Mouse (Mus musculus) liver, embryonic 11.5 days (tissue): ENCODE data around the gene Zfp212. TPM values are rescaled to one million over a fixed set of nuclear protein-coding genes. Genes with fewer than 3 reads are reported as not detected.

Experiments
- ATAC-seq: fragments of 200-750 bp; cut with Nextera tagmentation; replicated peaks from 2 replicates; pipeline ENCODE4 v1.8.0; 2017; ENCODE audit warnings: moderate number of reproducible peaks, mild to moderate bottlenecking, moderate TSS enrichment, moderate library complexity; ENCODE audit not compliant: low FRiP score
- DNase-seq: peaks from one replicate; pipeline ENCODE4 v3.0.0-alpha.2; 2017; ENCODE audit warnings: low spot score
- H3K27ac ChIP-seq: fragments of 300-500 bp; sonication (generic); 2 replicates; pipeline ENCODE4 v1.5.1; 2014; ENCODE audit warnings: mild to moderate bottlenecking, low read depth, low read length, control low read depth
- H3K27me3 ChIP-seq: fragments of 300-500 bp; sonication (generic); replicated peaks from 2 replicates; pipeline ENCODE4 v1.6.1; 2014; ENCODE audit warnings: low read length, mixed read lengths; ENCODE audit not compliant: control insufficient read depth, insufficient read depth
- H3K36me3 ChIP-seq: fragments of 300-500 bp; sonication (generic); 2 replicates; pipeline ENCODE4 v1.6.1; 2014; ENCODE audit warnings: mild to moderate bottlenecking, low read length, moderate library complexity, mixed read lengths; ENCODE audit not compliant: control insufficient read depth, insufficient read depth
- H3K4me1 ChIP-seq: fragments of 300-500 bp; sonication (generic); replicated peaks from 2 replicates; pipeline ENCODE4 v1.6.1; 2014; ENCODE audit warnings: low read length, mixed read lengths; ENCODE audit not compliant: control insufficient read depth, insufficient read depth
- H3K4me2 ChIP-seq: fragments of 300-500 bp; sonication (generic); 2 replicates; pipeline ENCODE4 v1.6.1; 2014; ENCODE audit warnings: mild to moderate bottlenecking, control low read depth, moderate library complexity
- H3K4me3 ChIP-seq: fragments of 300-500 bp; sonication (generic); 2 replicates; pipeline ENCODE4 v1.5.1; 2014; ENCODE audit warnings: low read depth, low read length, control low read depth
- H3K9ac ChIP-seq: fragments of 300-500 bp; sonication (generic); 2 replicates; pipeline ENCODE4 v1.6.1; 2014; ENCODE audit warnings: low read depth, low read length, control low read depth
- H3K9me3 ChIP-seq: fragments of 300-500 bp; sonication (generic); 2 replicates; pipeline ENCODE4 v1.6.1; 2016; ENCODE audit warnings: low read length, inconsistent platforms, mixed read lengths; ENCODE audit not compliant: control insufficient read depth
- WGBS: fragments of 180-500 bp; shearing (Covaris S2); extraction: QIAGEN DNeasy Blood & Tissue Kit; methylation state at CpG from one replicate; pipeline ENCODE4 v1.1.7; 2014; 5-methylcytosine and 5-hydroxymethylcytosine counted together
- polyA plus RNA-seq: library from polyadenylated mRNA; unstranded; fragments of >200 nt; fragmentation: Nextera tagmentation; extraction: Ambion mirVana; gene quantifications from 2 replicates; pipeline ENCODE4 v1.2.1, GENCODE M21; 2014

Gene Zfp212
- polyA plus RNA-seq, 1 experiment from 2014 or later, result 9.5 TPM

- WGBS, result 78% methylated on average over 8 of the region's 8 CpGs
These were observed 31.4 kb upstream of the Zfp212 start for GRCm38 (mm10) chr6:47888812-47889383.

GRCm38 (mm10) chr6:47899416-47899815, 20.9 kb upstream of the Zfp212 start:
- H3K9me3 ChIP-seq, result no peaks in the 10 kb centered on the region
- H3K36me3 ChIP-seq, result peaks cover 17% of the 10 kb centered on the region
- WGBS, result 87% methylated on average over 6 of the region's 6 CpGs
- no peak for ATAC-seq
- H3K4me2 ChIP-seq, result no peak overlapping the region
- no peaks in the 10 kb centered on the region for H3K27me3 ChIP-seq
- no peaks in the 10 kb centered on the region for H3K4me1 ChIP-seq
- DNase-seq, result no peak
- no peak overlapping the region for H3K4me3 ChIP-seq
- no peak overlapping the region for H3K27ac ChIP-seq
- H3K9ac ChIP-seq, result no peak overlapping the region

More at GRCm38 (mm10) chr6:47888812-47889383, 31.4 kb upstream of the Zfp212 start:
- Histone ChIP-seq H3K9ac (no peak overlapping the region), H3K36me3 (peaks cover 33% of the 10 kb centered on the region), H3K9me3 (no peaks in the 10 kb centered on the region), H3K27ac (no peak overlapping the region), H3K4me2 (no peak overlapping the region), H3K4me1 (no peaks in the 10 kb centered on the region), H3K27me3 (no peaks in the 10 kb centered on the region), H3K4me3 (no peak overlapping the region)
- DNase-seq (no peak), ATAC-seq (no peak)

- Histone ChIP-seq H3K27ac (no peak overlapping the region), H3K4me3 (no peak overlapping the region), H3K36me3 (peaks cover 39% of the 10 kb centered on the region), H3K9me3 (no peaks in the 10 kb centered on the region), H3K9ac (no peak overlapping the region), H3K27me3 (no peaks in the 10 kb centered on the region), H3K4me1 (no peaks in the 10 kb centered on the region), H3K4me2 (no peak overlapping the region)
- no peak for DNase-seq
- ATAC-seq, result no peak
- 82% methylated on average over 4 of the region's 4 CpGs for WGBS
These were observed 16.7 kb upstream of the Zfp212 start for GRCm38 (mm10) chr6:47903587-47903986.

- Histone ChIP-seq H3K9me3 (no peaks in the 10 kb centered on the region), H3K9ac (no peak overlapping the region), H3K4me3 (no peak overlapping the region), H3K4me1 (no peaks in the 10 kb centered on the region), H3K27ac (no peak overlapping the region), H3K27me3 (no peaks in the 10 kb centered on the region), H3K4me2 (no peak overlapping the region), H3K36me3 (peaks cover 36% of the 10 kb centered on the region)
- ATAC-seq, result no peak
- WGBS, result 57% methylated on average over 19 of the region's 19 CpGs
- DNase-seq, result no peak
These were observed 15.9 kb upstream of the Zfp212 start for GRCm38 (mm10) chr6:47904361-47904760.

GRCm38 (mm10) chr6:47904917-47905695, 15.2 kb upstream of the Zfp212 start:
- H3K27ac ChIP-seq, result no peak overlapping the region
- no peaks in the 10 kb centered on the region for H3K27me3 ChIP-seq
- H3K4me2 ChIP-seq, result no peak overlapping the region
- ATAC-seq (no peak), DNase-seq (no peak)
- no peaks in the 10 kb centered on the region for H3K9me3 ChIP-seq
- H3K36me3 ChIP-seq, result peaks cover 36% of the 10 kb centered on the region
- no peak overlapping the region for H3K4me3 ChIP-seq
- H3K4me1 ChIP-seq, result no peaks in the 10 kb centered on the region
- no peak overlapping the region for H3K9ac ChIP-seq
- 75% methylated on average over 44 of the region's 44 CpGs for WGBS

GRCm38 (mm10) chr6:47906326-47906725, 13.9 kb upstream of the Zfp212 start:
- H3K36me3 ChIP-seq, result peaks cover 34% of the 10 kb centered on the region
- no peak for ATAC-seq

GRCm38 (mm10) chr6:47909007-47909406, 11.3 kb upstream of the Zfp212 start:
- no peak for DNase-seq
- no peak overlapping the region for H3K9ac ChIP-seq
- H3K4me2 ChIP-seq, result no peak overlapping the region
- no peak overlapping the region for H3K4me3 ChIP-seq
- H3K27ac ChIP-seq, result no peak overlapping the region
- H3K36me3 ChIP-seq, result peaks cover 27% of the 10 kb centered on the region
- no peaks in the 10 kb centered on the region for H3K27me3 ChIP-seq
- H3K9me3 ChIP-seq, result no peaks in the 10 kb centered on the region
- H3K4me1 ChIP-seq, result no peaks in the 10 kb centered on the region
- ATAC-seq, result no peak
- 79% methylated on average over 1 of the region's 1 CpGs for WGBS

More at GRCm38 (mm10) chr6:47906326-47906725, 13.9 kb upstream of the Zfp212 start:
- Histone ChIP-seq H3K4me1 (no peaks in the 10 kb centered on the region), H3K27ac (no peak overlapping the region), H3K4me2 (no peak overlapping the region), H3K27me3 (no peaks in the 10 kb centered on the region), H3K9ac (no peak overlapping the region), H3K9me3 (no peaks in the 10 kb centered on the region), H3K4me3 (no peak overlapping the region)
- DNase-seq, result no peak
- 86% methylated on average over 5 of the region's 5 CpGs for WGBS

GRCm38 (mm10) chr6:47911650-47912049, 8.6 kb upstream of the Zfp212 start:
- Histone ChIP-seq H3K4me1 (no peaks in the 10 kb centered on the region), H3K9me3 (no peaks in the 10 kb centered on the region), H3K27ac (no peak overlapping the region), H3K9ac (no peak overlapping the region), H3K4me2 (no peak overlapping the region), H3K4me3 (no peak overlapping the region), H3K27me3 (no peaks in the 10 kb centered on the region), H3K36me3 (peaks cover 2% of the 10 kb centered on the region)
- 12% methylated on average over 1 of the region's 1 CpGs for WGBS
- ATAC-seq (no peak), DNase-seq (no peak)

- WGBS, result 58% methylated on average over 3 of the region's 3 CpGs
- no peak for ATAC-seq
- no peaks in the 10 kb centered on the region; the same call in none of the 2 replicates for H3K4me1 ChIP-seq
These were observed 7.3 kb upstream of the Zfp212 start for GRCm38 (mm10) chr6:47912991-47913390.

More at GRCm38 (mm10) chr6:47912991-47913390, 7.3 kb upstream of the Zfp212 start:
- no peak for DNase-seq
- Histone ChIP-seq H3K27ac (no peak overlapping the region), H3K36me3 (no peaks in the 10 kb centered on the region), H3K9me3 (no peaks in the 10 kb centered on the region), H3K27me3 (no peaks in the 10 kb centered on the region), H3K4me2 (no peak overlapping the region), H3K4me3 (no peak overlapping the region), H3K9ac (no peak overlapping the region)
